Mouse (Mus musculus): Measurements from ENCODE around the gene Espl1. TPM values are rescaled to one million over a fixed set of nuclear protein-coding genes. Genes with fewer than 3 reads are reported as not detected.

Espl1 gene
- 3.6 TPM for polyA plus RNA-seq (2014; fragmentation: Illumina TruSeq; extraction: RNeasy Lipid Tissue Mini Kit (QIAGEN cat#74804); ENCODE audit: low read depth, low replicate concordance)

GRCm38 (mm10) chr15:102295633-102296367 lies at the start of gene Espl1:
Espl1 (plus strand) TSS chr15:102296266.

GRCm38 (mm10) chr15:102257202-102258075 lies 38.6 kb upstream of the Espl1 start, which contains the start of gene Rarg:
Rarg (minus strand) TSS chr15:102257517.

DNA sequence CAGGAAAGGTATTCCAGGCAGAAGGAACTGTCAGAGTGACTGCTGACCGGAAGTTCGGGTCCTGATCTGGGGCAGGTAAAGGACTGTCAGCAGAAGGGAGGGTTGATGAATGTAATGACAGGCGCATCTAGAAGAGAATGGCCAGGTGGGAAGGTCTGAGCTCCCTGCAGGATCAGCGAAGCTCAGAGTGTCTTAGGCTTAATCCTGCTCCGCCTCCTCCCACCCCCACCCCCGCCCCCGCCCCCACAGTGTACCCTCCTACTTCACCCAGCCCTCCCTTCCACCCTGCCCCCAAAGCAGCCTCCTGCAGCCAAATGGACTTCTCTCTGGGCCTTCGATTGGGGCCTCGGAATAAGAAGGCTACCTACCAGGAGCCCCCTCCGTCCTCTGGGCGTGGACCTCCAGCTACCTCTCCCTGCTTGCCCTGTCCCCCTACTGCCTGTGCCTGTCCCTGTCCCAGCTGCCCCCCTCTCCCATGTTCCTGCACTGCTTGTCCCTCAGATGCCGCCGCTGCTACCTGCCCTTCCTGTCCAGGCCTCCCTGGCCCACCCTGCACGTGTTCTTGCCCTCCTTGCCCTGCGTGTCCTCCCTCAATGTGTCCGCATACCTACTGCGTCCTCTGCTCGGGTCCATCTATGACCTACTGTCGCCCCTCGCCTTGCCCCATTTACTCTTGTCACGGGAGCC lies 25.6 kb upstream of the Espl1 start, which contains the start of gene Gm9918:
TSS of gene Gm9918 (plus strand) at position 290 of the 687 bp plus-strand sequence.

GRCm38 (mm10) chr15:102279092-102279782 lies 16.8 kb upstream of the Espl1 start, which contains the start of gene Mfsd5:
Mfsd5 (plus strand) TSS chr15:102279454.

GRCm38 (mm10) chr15:102326022-102326576 lies 30.0 kb downstream of the Espl1 start, which contains the start of gene Pfdn5:
Pfdn5 (plus strand) TSS chr15:102326116.

DNA sequence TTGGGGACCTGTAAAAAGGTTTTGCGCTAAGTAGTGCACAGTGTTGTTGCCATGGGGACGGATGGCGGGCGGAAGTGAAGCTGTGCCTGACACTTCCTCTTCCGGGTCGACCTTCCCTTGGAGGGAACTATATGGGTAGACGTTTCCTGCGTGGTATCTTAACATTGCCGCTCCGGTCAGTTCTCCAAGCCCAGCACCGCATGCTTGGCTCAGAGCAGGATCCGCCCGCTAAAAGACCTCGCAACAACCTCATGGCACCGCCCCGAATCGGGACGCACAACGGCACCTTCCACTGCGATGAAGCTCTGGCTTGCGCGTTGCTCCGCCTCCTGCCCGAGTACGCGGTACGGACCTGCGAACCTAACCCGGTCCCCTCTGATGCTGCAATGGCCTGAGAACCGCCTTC lies 35.5 kb downstream of the Espl1 start, which contains the start of gene Myg1:
TSS of gene Myg1 (plus strand) at position 100 of the 406 bp plus-strand sequence.

GRCm38 (mm10) chr15:102350138-102350941 lies 54.3 kb downstream of the Espl1 start, which contains the start of gene Aaas:
Aaas (minus strand) TSS chr15:102350771.

DNA sequence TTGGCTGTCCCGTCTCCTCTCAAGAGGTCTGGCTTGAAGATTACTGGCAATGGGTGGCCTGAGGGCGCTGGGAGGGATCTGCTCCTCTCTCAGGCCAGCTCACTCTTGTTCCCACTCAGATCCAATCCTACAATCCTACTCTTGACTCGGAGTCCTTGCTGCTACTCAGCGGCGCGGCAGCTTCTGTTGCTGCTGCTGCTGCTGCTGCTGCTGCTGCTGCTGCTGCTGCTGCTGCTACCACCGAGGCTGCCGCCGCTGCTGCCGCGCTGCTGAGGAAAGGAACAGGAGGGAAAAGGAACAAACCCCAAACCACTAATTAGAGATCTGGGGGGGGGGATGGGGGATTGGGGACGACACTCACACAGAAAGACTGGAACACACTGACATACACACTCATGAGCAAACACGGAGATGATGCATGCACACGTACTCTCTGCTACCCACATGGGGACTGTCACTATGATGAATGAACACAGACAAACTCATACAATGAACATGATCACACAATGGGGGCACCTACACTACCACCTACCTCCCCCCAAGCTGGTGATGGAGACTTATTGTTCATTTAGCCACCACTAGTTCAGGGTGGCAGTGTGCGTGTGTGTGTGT lies 70.8 kb downstream of the Espl1 start, which contains the start of gene Sp7:
TSS of gene Sp7 (minus strand) at position 450 of the 612 bp plus-strand sequence.

Other genes with a start within 250 kb of the Espl1 start
- 124 TPM for gene Eif4b, start 222.5 kb upstream of the Espl1 start, polyA plus RNA-seq (2014; fragmentation: Illumina TruSeq; extraction: RNeasy Lipid Tissue Mini Kit (QIAGEN cat#74804); ENCODE audit: low read depth, low replicate concordance)
- 177 TPM for gene Tns2, start 195.9 kb upstream of the Espl1 start, polyA plus RNA-seq (2014; fragmentation: Illumina TruSeq; extraction: RNeasy Lipid Tissue Mini Kit (QIAGEN cat#74804); ENCODE audit: low read depth, low replicate concordance)
- gene Spryd3, start 160.0 kb upstream of the Espl1 start, polyA plus RNA-seq (2014; fragmentation: Illumina TruSeq; extraction: RNeasy Lipid Tissue Mini Kit (QIAGEN cat#74804); ENCODE audit: low read depth, low replicate concordance): 17.0 TPM
- 46.2 TPM for gene Igfbp6, start 151.9 kb upstream of the Espl1 start, polyA plus RNA-seq (2014; fragmentation: Illumina TruSeq; extraction: RNeasy Lipid Tissue Mini Kit (QIAGEN cat#74804); ENCODE audit: low read depth, low replicate concordance)
- gene Soat2, start 145.7 kb upstream of the Espl1 start, polyA plus RNA-seq (2014; fragmentation: Illumina TruSeq; extraction: RNeasy Lipid Tissue Mini Kit (QIAGEN cat#74804); ENCODE audit: low read depth, low replicate concordance): not detected
- 39.0 TPM for gene Zfp740, start 93.0 kb upstream of the Espl1 start, polyA plus RNA-seq (2014; fragmentation: Illumina TruSeq; extraction: RNeasy Lipid Tissue Mini Kit (QIAGEN cat#74804); ENCODE audit: low read depth, low replicate concordance)
- gene Csad, start 91.5 kb upstream of the Espl1 start, polyA plus RNA-seq (2014; fragmentation: Illumina TruSeq; extraction: RNeasy Lipid Tissue Mini Kit (QIAGEN cat#74804); ENCODE audit: low read depth, low replicate concordance): 25.3 TPM
- gene Itgb7, start 64.3 kb upstream of the Espl1 start, polyA plus RNA-seq (2014; fragmentation: Illumina TruSeq; extraction: RNeasy Lipid Tissue Mini Kit (QIAGEN cat#74804); ENCODE audit: low read depth, low replicate concordance): 1.5 TPM
- gene Rarg, start 38.7 kb upstream of the Espl1 start, polyA plus RNA-seq (2014; fragmentation: Illumina TruSeq; extraction: RNeasy Lipid Tissue Mini Kit (QIAGEN cat#74804); ENCODE audit: low read depth, low replicate concordance): 15.4 TPM
- gene Gm9918, start 25.7 kb upstream of the Espl1 start, polyA plus RNA-seq (2014; fragmentation: Illumina TruSeq; extraction: RNeasy Lipid Tissue Mini Kit (QIAGEN cat#74804); ENCODE audit: low read depth, low replicate concordance): not detected
- gene Mfsd5, start 16.8 kb upstream of the Espl1 start, polyA plus RNA-seq (2014; fragmentation: Illumina TruSeq; extraction: RNeasy Lipid Tissue Mini Kit (QIAGEN cat#74804); ENCODE audit: low read depth, low replicate concordance): 19.2 TPM
- gene Pfdn5, start 29.9 kb downstream of the Espl1 start, polyA plus RNA-seq (2014; fragmentation: Illumina TruSeq; extraction: RNeasy Lipid Tissue Mini Kit (QIAGEN cat#74804); ENCODE audit: low read depth, low replicate concordance): 278 TPM
- 24.5 TPM for gene Myg1, start 35.4 kb downstream of the Espl1 start, polyA plus RNA-seq (2014; fragmentation: Illumina TruSeq; extraction: RNeasy Lipid Tissue Mini Kit (QIAGEN cat#74804); ENCODE audit: low read depth, low replicate concordance)
- gene Aaas, start 54.5 kb downstream of the Espl1 start, polyA plus RNA-seq (2014; fragmentation: Illumina TruSeq; extraction: RNeasy Lipid Tissue Mini Kit (QIAGEN cat#74804); ENCODE audit: low read depth, low replicate concordance): 12.0 TPM
- not detected for gene Sp7, start 70.9 kb downstream of the Espl1 start, polyA plus RNA-seq (2014; fragmentation: Illumina TruSeq; extraction: RNeasy Lipid Tissue Mini Kit (QIAGEN cat#74804); ENCODE audit: low read depth, low replicate concordance)
- gene Sp1, start 109.9 kb downstream of the Espl1 start, polyA plus RNA-seq (2014; fragmentation: Illumina TruSeq; extraction: RNeasy Lipid Tissue Mini Kit (QIAGEN cat#74804); ENCODE audit: low read depth, low replicate concordance): 15.9 TPM
- not detected for gene Amhr2, start 149.1 kb downstream of the Espl1 start, polyA plus RNA-seq (2014; fragmentation: Illumina TruSeq; extraction: RNeasy Lipid Tissue Mini Kit (QIAGEN cat#74804); ENCODE audit: low read depth, low replicate concordance)
- gene Prr13, start 162.8 kb downstream of the Espl1 start, polyA plus RNA-seq (2014; fragmentation: Illumina TruSeq; extraction: RNeasy Lipid Tissue Mini Kit (QIAGEN cat#74804); ENCODE audit: low read depth, low replicate concordance): 44.3 TPM
- gene Pcbp2, start 174.3 kb downstream of the Espl1 start, polyA plus RNA-seq (2014; fragmentation: Illumina TruSeq; extraction: RNeasy Lipid Tissue Mini Kit (QIAGEN cat#74804); ENCODE audit: low read depth, low replicate concordance): 506 TPM
- gene Gm10337, start 207.5 kb downstream of the Espl1 start, polyA plus RNA-seq (2014; fragmentation: Illumina TruSeq; extraction: RNeasy Lipid Tissue Mini Kit (QIAGEN cat#74804); ENCODE audit: low read depth, low replicate concordance): not detected
- gene Map3k12, start 220.8 kb downstream of the Espl1 start, polyA plus RNA-seq (2014; fragmentation: Illumina TruSeq; extraction: RNeasy Lipid Tissue Mini Kit (QIAGEN cat#74804); ENCODE audit: low read depth, low replicate concordance): 3.5 TPM
- gene Tarbp2, start 221.9 kb downstream of the Espl1 start, polyA plus RNA-seq (2014; fragmentation: Illumina TruSeq; extraction: RNeasy Lipid Tissue Mini Kit (QIAGEN cat#74804); ENCODE audit: low read depth, low replicate concordance): 56.6 TPM
- gene Npff, start 228.7 kb downstream of the Espl1 start, polyA plus RNA-seq (2014; fragmentation: Illumina TruSeq; extraction: RNeasy Lipid Tissue Mini Kit (QIAGEN cat#74804); ENCODE audit: low read depth, low replicate concordance): 4.1 TPM

Measured in heart, adult 10 weeks (tissue).